ENCODE assay signal across 26 mouse cellular contexts in genomic region chr12:98144464-98144863, GRCm38 (mm10).
"Had no signal": no experiment of that assay in that cellular context is flagged by ENCODE, and none has a peak within 500 bp of the region (broad histone marks: within the 10 kb centered on the region; RNA-seq: fewer than 3 reads in every experiment).

No protein-coding gene starts in this region.

- H3K27me3 ChIP-seq: heart, embryonic 12.5 days; hindbrain, embryonic 12.5 days; kidney, embryonic 15.5 days; limb, embryonic 13.5 days; limb, embryonic 15.5 days; liver, embryonic 12.5 days had no signal

- DNase-seq: gastrocnemius, postnatal 14 days; gastrocnemius, postnatal 36 days; heart, adult 18-20 months; heart, postnatal 10 days; heart, postnatal 4 days; kidney, adult 11 months; kidney, adult 2 months; kidney, adult 9 months; kidney, postnatal 10 days; kidney, postnatal 36 days; layer of hippocampus, adult 9-11 months; layer of hippocampus, postnatal 36 days; left cerebral cortex, postnatal 4 days; lung, adult 18-20 months had no signal

- H3K36me3 ChIP-seq: heart, embryonic 10.5 days; heart, embryonic 12.5 days; hindbrain, embryonic 10.5 days; hindbrain, embryonic 12.5 days; kidney, embryonic 15.5 days; limb, embryonic 13.5 days; limb, embryonic 15.5 days; liver, embryonic 12.5 days had no signal

- H3K9me3 ChIP-seq: heart, embryonic 10.5 days; heart, embryonic 12.5 days; hindbrain, embryonic 10.5 days; hindbrain, embryonic 12.5 days; kidney, embryonic 15.5 days; limb, embryonic 13.5 days; limb, embryonic 15.5 days; liver, embryonic 12.5 days had no signal

- H3K9ac ChIP-seq: heart, embryonic 12.5 days; hindbrain, embryonic 12.5 days; hindbrain, embryonic 14.5 days; kidney, embryonic 15.5 days; limb, embryonic 13.5 days; limb, embryonic 15.5 days; liver, embryonic 12.5 days; liver, embryonic 14.5 days had no signal

- H3K4me3 ChIP-seq: heart, embryonic 10.5 days; heart, embryonic 12.5 days; hindbrain, embryonic 10.5 days; hindbrain, embryonic 12.5 days; kidney, embryonic 15.5 days; limb, embryonic 13.5 days; limb, embryonic 15.5 days; liver, embryonic 12.5 days had no signal

- ATAC-seq: hindbrain, embryonic 16.5 days; intestine, embryonic 16.5 days; liver, embryonic 12.5 days had no signal

- H3K4me1 ChIP-seq: heart, embryonic 10.5 days; heart, embryonic 12.5 days; hindbrain, embryonic 10.5 days; kidney, embryonic 15.5 days; limb, embryonic 13.5 days; limb, embryonic 15.5 days; liver, embryonic 12.5 days had no signal

- H3K27ac ChIP-seq: heart, embryonic 10.5 days; hindbrain, embryonic 10.5 days; hindbrain, embryonic 12.5 days; hindbrain, embryonic 14.5 days; kidney, embryonic 15.5 days; limb, embryonic 13.5 days; limb, embryonic 15.5 days; liver, embryonic 12.5 days; liver, embryonic 14.5 days had no signal

- H3K4me2 ChIP-seq: heart, embryonic 12.5 days; hindbrain, embryonic 12.5 days; hindbrain, embryonic 14.5 days; kidney, embryonic 15.5 days; limb, embryonic 13.5 days; limb, embryonic 15.5 days; liver, embryonic 12.5 days had no signal
